Mouse (Mus musculus) limb, embryonic 15.5 days (tissue): Measurements from ENCODE around the gene Lrp1. TPM values are rescaled to one million over a fixed set of nuclear protein-coding genes. Genes with fewer than 3 reads are reported as not detected.

ENCODE experiments used
- ATAC-seq: fragments of 200-750 bp; cut with Nextera tagmentation; 2 replicates; pipeline ENCODE4 v1.8.0; 2017; ENCODE audit warnings: low read depth, moderate TSS enrichment; ENCODE audit not compliant: insufficient number of reproducible peaks, low FRiP score, low TSS enrichment
- H3K27ac ChIP-seq: fragments of 300-500 bp; sonication (generic); 2 replicates; pipeline ENCODE4 v1.5.1; 2015; ENCODE audit warnings: moderate library complexity, mild to moderate bottlenecking, inconsistent platforms
- H3K27me3 ChIP-seq: fragments of 300-500 bp; sonication (generic); 2 replicates; pipeline ENCODE4 v1.6.1; 2015; ENCODE audit warnings: inconsistent platforms
- H3K36me3 ChIP-seq: fragments of 300-500 bp; sonication (generic); 2 replicates; pipeline ENCODE4 v1.6.1; 2015; ENCODE audit warnings: inconsistent platforms
- H3K4me1 ChIP-seq: fragments of 300-500 bp; sonication (generic); 2 replicates; pipeline ENCODE4 v1.6.1; 2015; ENCODE audit warnings: inconsistent platforms
- H3K4me2 ChIP-seq: fragments of 300-500 bp; sonication (generic); 2 replicates; pipeline ENCODE4 v1.6.1; 2015; ENCODE audit warnings: mild to moderate bottlenecking, inconsistent platforms
- H3K4me3 ChIP-seq: fragments of 300-500 bp; sonication (generic); 2 replicates; pipeline ENCODE4 v1.5.1; 2015; ENCODE audit warnings: mild to moderate bottlenecking, inconsistent platforms
- H3K9ac ChIP-seq: fragments of 300-500 bp; sonication (generic); 2 replicates; pipeline ENCODE4 v1.6.1; 2015; ENCODE audit warnings: inconsistent platforms
- H3K9me3 ChIP-seq: fragments of 300-500 bp; sonication (generic); 2 replicates; pipeline ENCODE4 v1.6.1; 2016; ENCODE audit warnings: inconsistent platforms
- WGBS: fragments of 180-500 bp; shearing (Covaris S2); methylation state at CpG from one replicate; pipeline ENCODE4 v1.1.7; 2015; 5-methylcytosine and 5-hydroxymethylcytosine counted together
- polyA plus RNA-seq: library from polyadenylated mRNA; unstranded; fragments of >200 nt; fragmentation: Nextera tagmentation; extraction: Ambion mirVana; gene quantifications from 2 replicates; pipeline ENCODE4 v1.2.1, GENCODE M21; 2015

Lrp1 gene
- polyA plus RNA-seq, 1 experiment from 2014 or later = 146 TPM

DNA sequence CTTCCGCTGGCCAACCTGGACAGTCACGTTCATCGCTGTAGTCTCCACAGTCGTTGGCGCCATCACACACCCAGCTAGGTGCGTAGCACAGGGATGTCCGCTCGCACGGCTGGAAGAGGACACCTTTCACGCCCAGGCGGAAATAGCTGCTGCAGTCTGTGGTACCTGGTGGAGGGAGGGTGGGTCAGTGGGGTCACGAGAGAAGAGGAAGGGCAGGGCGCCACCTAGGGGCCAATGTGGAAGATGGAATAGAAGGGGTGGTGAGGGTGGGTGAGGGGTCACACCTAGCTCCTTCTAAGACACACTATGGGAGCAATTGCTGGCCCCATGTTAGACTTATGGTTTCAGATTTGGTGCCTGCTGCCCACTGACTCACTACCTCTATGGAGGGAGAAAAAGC is 63.6 kb downstream of the Lrp1 start:
- no peaks in the 10 kb centered on the region for H3K27me3 ChIP-seq
- H3K36me3 ChIP-seq = peaks cover 99% of the 10 kb centered on the region
- no peak overlapping the region for H3K9ac ChIP-seq
- H3K4me2 ChIP-seq = no peak overlapping the region
- WGBS = 89% methylated on average over 13 of the region's 13 CpGs
- no peaks in the 10 kb centered on the region for H3K9me3 ChIP-seq
- no peak overlapping the region for H3K4me3 ChIP-seq
- no peak overlapping the region for H3K27ac ChIP-seq
- ATAC-seq = no peak
- H3K4me1 ChIP-seq = no peaks in the 10 kb centered on the region

DNA sequence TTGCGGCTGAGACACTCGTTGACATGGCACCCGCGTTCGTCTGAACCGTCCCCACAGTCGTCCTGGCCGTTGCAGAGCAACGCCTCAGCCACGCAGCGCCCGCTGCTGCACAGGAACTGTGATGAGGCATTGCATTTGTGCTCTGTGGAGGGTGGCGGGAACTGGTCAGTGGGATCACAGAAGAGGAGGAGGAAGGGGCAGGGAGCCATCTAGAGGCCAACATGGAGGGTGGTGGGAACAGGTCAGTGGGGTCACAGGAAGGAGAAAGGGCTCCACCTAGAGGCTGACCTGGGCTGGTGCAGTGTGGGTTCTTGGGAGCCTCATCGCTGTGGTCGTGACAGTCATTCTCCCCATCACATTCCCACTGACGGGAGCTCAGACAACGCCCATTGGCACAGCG is 65.2 kb downstream of the Lrp1 start:
- no peak for ATAC-seq
- no peak overlapping the region for H3K4me3 ChIP-seq
- H3K4me1 ChIP-seq = no peaks in the 10 kb centered on the region
- no peak overlapping the region for H3K27ac ChIP-seq
- H3K4me2 ChIP-seq = no peak overlapping the region
- no peaks in the 10 kb centered on the region for H3K27me3 ChIP-seq
- WGBS = 71% methylated on average over 18 of the region's 18 CpGs
- H3K9ac ChIP-seq = no peak overlapping the region
- no peaks in the 10 kb centered on the region for H3K9me3 ChIP-seq
- peaks cover 99% of the 10 kb centered on the region for H3K36me3 ChIP-seq

DNA sequence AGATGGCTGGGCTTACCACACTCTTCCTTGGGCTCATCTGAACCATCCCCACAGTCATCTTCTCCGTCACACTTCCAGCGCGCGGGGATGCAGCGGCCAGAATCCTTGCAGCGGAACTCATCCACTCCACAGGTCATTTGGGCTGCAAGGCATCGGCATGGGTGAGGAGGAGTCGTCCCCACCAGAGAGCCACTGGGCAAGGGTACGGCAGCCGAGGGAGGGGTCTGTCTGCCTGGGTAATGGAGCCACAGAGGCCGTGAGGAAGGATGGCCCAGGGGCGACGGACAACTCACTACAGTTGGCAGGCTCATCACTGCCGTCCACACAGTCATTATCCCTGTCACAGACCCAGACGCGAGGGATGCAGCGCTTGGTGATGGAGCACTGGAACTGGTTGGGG is 71.1 kb downstream of the Lrp1 start:
- Histone ChIP-seq H3K4me3 (no peak overlapping the region), H3K9ac (no peak overlapping the region), H3K27ac (no peak overlapping the region), H3K4me1 (no peaks in the 10 kb centered on the region), H3K4me2 (no peak overlapping the region), H3K9me3 (no peaks in the 10 kb centered on the region), H3K27me3 (no peaks in the 10 kb centered on the region), H3K36me3 (peaks cover 100% of the 10 kb centered on the region)
- WGBS = 86% methylated on average over 17 of the region's 17 CpGs
- ATAC-seq = no peak

DNA sequence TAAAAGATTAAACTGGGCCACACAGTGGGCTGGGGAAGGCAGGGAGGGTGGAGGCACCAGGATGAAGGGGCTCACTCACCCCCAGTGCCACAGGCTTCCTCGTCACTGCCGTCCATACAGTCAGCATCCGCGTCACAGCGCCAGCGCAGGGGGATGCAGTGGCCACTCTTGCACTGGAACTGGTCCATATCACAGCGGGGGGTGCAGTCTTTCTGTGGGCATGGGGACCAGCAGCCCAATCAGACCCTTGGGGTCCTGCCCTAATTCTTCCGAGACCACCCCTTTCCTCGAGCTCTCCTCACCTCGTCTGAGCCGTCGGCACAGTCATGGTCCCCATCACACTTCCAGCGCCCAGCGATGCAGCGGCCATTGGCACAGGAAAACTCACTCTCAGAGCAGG is 72.7 kb downstream of the Lrp1 start:
- Histone ChIP-seq H3K27me3 (no peaks in the 10 kb centered on the region), H3K9ac (no peak overlapping the region), H3K4me2 (no peak overlapping the region), H3K36me3 (peaks cover 100% of the 10 kb centered on the region), H3K27ac (no peak overlapping the region), H3K9me3 (no peaks in the 10 kb centered on the region), H3K4me1 (no peaks in the 10 kb centered on the region), H3K4me3 (no peak overlapping the region)
- whole genome bisulfite sequencing = 93% methylated on average over 15 of the region's 15 CpGs
- ATAC-seq = no peak

DNA sequence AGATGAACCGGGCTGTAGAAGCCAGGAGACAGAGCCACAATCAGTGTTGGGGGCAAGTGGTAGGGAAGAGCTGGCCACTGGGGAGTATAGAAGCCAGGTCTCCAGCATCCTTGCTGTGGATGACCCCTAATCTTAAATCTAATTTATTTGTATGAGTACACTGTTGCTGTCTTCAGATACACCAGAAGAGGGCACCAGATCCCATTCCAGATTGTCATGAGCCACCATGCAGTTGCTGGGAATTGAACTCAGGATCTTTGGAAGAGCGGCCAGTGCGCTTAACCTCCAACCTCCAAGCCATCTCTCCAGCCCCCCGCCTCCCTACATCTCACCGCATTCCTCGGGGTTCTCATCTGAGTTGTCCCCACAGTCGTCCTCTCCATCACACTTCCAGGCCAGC is 74.4 kb downstream of the Lrp1 start:
- whole genome bisulfite sequencing = 89% methylated on average over 7 of the region's 7 CpGs
- ATAC-seq = no peak
- H3K9me3 ChIP-seq = no peaks in the 10 kb centered on the region
- H3K27ac ChIP-seq = no peak overlapping the region
- H3K9ac ChIP-seq = no peak overlapping the region
- H3K36me3 ChIP-seq = peaks cover 100% of the 10 kb centered on the region
- no peaks in the 10 kb centered on the region for H3K27me3 ChIP-seq
- no peak overlapping the region for H3K4me3 ChIP-seq
- no peak overlapping the region for H3K4me2 ChIP-seq
- H3K4me1 ChIP-seq = no peaks in the 10 kb centered on the region

DNA sequence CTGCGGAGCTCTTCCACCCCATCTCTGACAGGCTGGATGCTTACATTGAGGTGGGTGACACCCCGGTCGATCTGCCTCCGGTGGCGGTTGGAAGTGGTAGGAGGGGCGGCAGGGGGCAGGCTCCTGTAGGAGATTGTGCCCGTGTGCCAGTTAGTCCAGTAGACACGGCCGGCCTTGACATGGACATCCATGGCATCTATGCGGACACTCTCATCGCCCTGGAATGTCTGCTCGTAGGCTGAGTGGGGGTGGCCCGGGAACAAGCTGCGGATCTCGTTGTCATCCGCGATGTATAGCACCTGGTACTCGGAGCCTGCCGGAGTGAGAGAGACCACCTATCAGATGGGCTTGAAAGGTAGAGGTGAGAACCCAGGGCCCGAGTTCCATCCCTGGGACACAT is 76.6 kb downstream of the Lrp1 start:
- peaks cover 100% of the 10 kb centered on the region for H3K36me3 ChIP-seq
- H3K9me3 ChIP-seq = no peaks in the 10 kb centered on the region
- 95% methylated on average over 20 of the region's 20 CpGs for WGBS
- no peaks in the 10 kb centered on the region for H3K4me1 ChIP-seq
- H3K4me2 ChIP-seq = no peak overlapping the region
- no peak for ATAC-seq
- no peak overlapping the region for H3K9ac ChIP-seq
- no peaks in the 10 kb centered on the region for H3K27me3 ChIP-seq
- no peak overlapping the region for H3K27ac ChIP-seq
- no peak overlapping the region for H3K4me3 ChIP-seq

DNA sequence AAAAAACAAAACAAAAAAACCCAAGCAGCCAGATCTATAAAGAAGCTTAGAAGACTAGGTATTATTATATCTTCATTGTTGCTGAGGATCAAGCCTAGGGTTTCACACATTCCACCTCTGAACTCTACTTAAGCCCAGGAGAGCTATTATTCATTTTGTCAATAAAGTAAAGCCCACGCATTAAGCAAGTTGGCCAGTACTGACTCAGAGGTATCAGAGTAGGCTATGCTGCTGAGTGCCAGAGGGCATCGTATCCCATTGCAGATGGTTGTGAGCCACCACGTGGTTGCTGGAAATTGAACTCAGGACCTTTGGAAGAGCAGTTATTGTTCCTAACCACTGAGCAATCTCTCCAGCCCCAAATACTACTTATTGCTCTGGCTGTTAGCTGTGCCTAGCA is 77.0 kb downstream of the Lrp1 start:
- H3K4me2 ChIP-seq = no peak overlapping the region
- no peak for ATAC-seq
- H3K27me3 ChIP-seq = no peaks in the 10 kb centered on the region
- H3K4me3 ChIP-seq = no peak overlapping the region
- no peaks in the 10 kb centered on the region for H3K4me1 ChIP-seq
- 68% methylated on average over 3 of the region's 3 CpGs for WGBS
- H3K27ac ChIP-seq = no peak overlapping the region
- no peaks in the 10 kb centered on the region for H3K9me3 ChIP-seq
- H3K9ac ChIP-seq = no peak overlapping the region
- H3K36me3 ChIP-seq = peaks cover 100% of the 10 kb centered on the region

DNA sequence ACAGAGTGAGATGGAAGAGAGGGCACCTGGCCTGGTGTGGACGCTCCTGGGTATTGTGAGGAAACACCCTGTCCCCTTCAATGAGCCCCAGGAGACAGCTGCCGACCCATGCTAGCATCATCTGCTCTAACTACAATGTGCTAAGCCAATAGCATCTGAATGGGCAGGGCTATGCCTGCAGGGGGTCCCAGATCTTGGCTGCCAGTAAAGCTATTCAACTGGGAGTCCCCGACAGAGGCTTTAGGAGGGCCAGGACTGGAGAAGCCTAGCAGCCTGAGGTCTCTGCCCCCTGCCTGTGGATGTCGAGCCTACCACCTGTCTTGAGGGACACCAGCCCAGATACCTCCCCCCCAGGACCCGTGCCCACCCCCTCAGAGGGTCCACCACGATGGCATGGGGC is 78.2 kb downstream of the Lrp1 start:
- ATAC-seq = no peak
- Histone ChIP-seq H3K4me3 (no peak overlapping the region), H3K4me1 (peaks cover under 1% of the 10 kb centered on the region; the same call in 1 of the 2 replicates), H3K4me2 (no peak overlapping the region), H3K27ac (no peak overlapping the region), H3K9me3 (no peaks in the 10 kb centered on the region), H3K27me3 (no peaks in the 10 kb centered on the region), H3K9ac (no peak overlapping the region), H3K36me3 (peaks cover 94% of the 10 kb centered on the region)
- WGBS = 43% methylated on average over 6 of the region's 6 CpGs

DNA sequence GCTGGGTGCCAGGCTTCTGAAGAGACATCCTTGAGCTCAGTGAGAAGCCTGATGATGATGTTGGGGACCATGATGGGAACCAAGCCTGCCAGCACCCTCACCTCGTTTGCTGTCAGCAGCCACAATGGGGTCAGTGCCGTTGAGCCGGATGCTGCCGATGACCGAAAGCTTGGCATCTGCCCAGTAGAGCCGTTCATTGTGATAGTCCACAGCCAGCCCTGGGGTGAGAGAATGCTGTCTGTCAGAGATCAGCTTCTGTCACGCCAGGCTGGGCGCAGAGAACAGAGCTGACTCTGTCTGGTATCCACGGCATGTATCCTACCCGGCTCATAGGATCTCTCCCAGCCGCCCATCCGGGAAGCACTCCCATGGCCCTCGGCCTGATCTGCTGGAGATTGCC is 78.9 kb downstream of the Lrp1 start:
- Histone ChIP-seq H3K9me3 (no peaks in the 10 kb centered on the region), H3K27ac (no peak overlapping the region), H3K4me3 (no peak overlapping the region), H3K4me2 (no peak overlapping the region), H3K27me3 (peaks cover 1% of the 10 kb centered on the region; the same call in 1 of the 2 replicates), H3K36me3 (peaks cover 87% of the 10 kb centered on the region), H3K4me1 (peaks cover 3% of the 10 kb centered on the region; the same call in 1 of the 2 replicates), H3K9ac (no peak overlapping the region)
- ATAC-seq = no peak
- 91% methylated on average over 13 of the region's 13 CpGs for WGBS

DNA sequence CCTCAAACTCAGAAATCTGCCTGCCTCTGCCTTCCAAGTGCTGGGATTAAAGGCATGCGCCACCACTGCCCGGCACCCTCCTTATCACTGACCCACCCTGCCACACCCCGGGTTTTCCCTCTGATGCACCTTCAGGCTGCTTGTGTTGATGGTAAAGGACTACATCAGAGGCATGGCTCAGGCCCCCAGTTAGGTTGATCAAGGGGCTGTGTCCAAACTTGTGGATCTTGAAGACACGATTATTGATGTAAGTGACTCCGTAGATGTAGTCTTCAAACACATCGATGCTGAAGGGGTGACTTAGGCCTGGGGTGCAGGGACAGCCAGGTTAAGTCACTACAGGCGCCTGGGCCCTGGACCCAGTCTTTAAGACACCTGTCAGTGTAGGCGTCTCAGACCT is 79.4 kb downstream of the Lrp1 start:
- H3K36me3 ChIP-seq = peaks cover 82% of the 10 kb centered on the region
- H3K9ac ChIP-seq = no peak overlapping the region
- WGBS = 95% methylated on average over 8 of the region's 8 CpGs
- H3K9me3 ChIP-seq = no peaks in the 10 kb centered on the region
- no peak overlapping the region for H3K27ac ChIP-seq
- peaks cover 5% of the 10 kb centered on the region for H3K27me3 ChIP-seq
- no peak for ATAC-seq
- no peak overlapping the region for H3K4me3 ChIP-seq
- H3K4me1 ChIP-seq = peaks cover 3% of the 10 kb centered on the region; the same call in 1 of the 2 replicates
- no peak overlapping the region for H3K4me2 ChIP-seq

DNA sequence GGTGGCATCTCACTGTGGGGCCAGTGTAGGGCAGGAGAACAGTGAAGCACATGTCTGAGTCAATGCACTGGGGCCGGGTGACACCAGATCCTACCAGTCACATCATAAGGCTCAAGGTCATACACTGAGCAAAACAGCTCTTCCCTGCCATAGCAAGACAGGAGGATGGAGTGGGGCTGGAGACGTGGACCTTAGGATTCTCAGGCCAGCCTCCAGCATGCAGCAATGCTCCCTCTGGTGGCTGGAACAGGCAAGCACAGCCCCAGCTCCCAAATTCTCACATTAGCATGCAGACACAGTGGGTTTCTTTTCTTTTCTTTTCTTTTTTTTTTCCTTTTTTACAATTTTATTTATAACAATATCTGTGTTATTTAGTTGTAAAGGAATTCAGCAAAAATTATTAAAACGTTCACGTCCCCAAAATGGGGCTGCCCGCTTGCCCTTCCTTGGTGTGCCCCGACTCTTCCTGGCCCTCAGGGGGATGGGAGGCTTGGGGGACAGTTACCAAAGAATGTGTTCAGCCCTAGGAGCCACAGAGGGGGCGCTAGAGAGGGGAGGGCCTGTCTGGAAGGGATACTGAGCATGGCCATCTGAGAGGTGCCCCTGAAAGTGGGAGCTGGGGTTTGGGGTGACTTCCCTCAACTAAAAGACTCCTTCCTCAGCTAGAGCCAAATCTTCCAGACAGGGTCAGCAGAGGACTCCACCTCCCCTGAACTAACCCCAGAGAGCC is 82.9 kb downstream of the Lrp1 start:
- H3K36me3 ChIP-seq = peaks cover 47% of the 10 kb centered on the region

DNA sequence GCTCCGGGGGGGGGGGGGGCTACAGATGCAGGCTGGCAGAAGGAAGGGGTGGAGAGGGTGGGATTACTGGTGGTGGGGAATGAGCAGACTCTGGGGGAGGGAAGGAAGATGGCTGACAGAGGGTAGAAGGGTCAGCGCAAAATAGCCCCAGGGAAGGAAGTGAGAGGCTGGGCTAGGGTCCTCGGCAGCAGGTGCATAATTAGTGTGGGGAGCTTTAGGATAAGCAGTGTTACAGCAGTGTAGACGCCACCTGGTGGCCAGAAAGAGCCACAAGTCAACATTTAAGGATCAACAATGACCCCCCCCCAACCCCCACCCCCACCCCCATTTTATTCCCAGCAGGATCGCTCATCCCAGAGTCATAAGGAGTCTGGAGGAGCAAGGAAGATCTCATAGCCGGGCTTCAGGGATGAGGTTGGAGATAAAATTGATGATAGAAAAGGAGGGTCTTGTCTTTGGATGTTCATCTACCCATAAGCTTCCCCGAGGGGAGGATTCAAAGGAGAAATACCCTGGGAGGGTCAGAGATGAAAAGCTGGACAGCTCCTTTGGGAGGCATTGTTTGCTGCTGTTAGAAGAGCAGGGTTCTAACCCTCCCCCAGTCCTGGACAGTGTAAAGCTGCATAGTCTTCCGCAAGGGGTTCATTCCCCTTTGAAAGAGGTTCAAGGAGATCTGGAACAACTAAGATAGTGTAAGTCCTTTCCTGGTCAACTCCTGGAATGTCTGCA is 84.2 kb downstream of the Lrp1 start:
- no peak overlapping the region for H3K9ac ChIP-seq
- H3K36me3 ChIP-seq = peaks cover 34% of the 10 kb centered on the region
- ATAC-seq = no peak
- H3K27ac ChIP-seq = no peak overlapping the region
- peaks cover 39% of the 10 kb centered on the region for H3K4me1 ChIP-seq
- H3K4me2 ChIP-seq = no peak overlapping the region
- WGBS = 13% methylated on average over 8 of the region's 8 CpGs
- no peaks in the 10 kb centered on the region for H3K9me3 ChIP-seq
- no peak overlapping the region for H3K4me3 ChIP-seq
- H3K27me3 ChIP-seq = peaks cover 52% of the 10 kb centered on the region

More for the DNA sequence above, 82.9 kb downstream of the Lrp1 start:
- 25% methylated on average over 7 of the region's 7 CpGs for WGBS
- no peak for ATAC-seq
- H3K4me3 ChIP-seq = no peak overlapping the region
- H3K4me2 ChIP-seq = no peak overlapping the region
- H3K9ac ChIP-seq = no peak overlapping the region
- peaks cover 40% of the 10 kb centered on the region for H3K27me3 ChIP-seq
- peaks cover 26% of the 10 kb centered on the region for H3K4me1 ChIP-seq
- H3K9me3 ChIP-seq = no peaks in the 10 kb centered on the region
- H3K27ac ChIP-seq = 0 out of 2 replicates have a peak overlapping the region, but pooled peaks have one; percentile 1
